Mouse (Mus musculus): Measurements from ENCODE around the gene Gabrb2. TPM values are rescaled to one million over a fixed set of nuclear protein-coding genes. Genes with fewer than 3 reads are reported as not detected.

The Gabrb2 gene
- 100 to 1,000 TPM; 187 to 190 TPM for total RNA-seq (2021)

GRCm38 (mm10) chr11:42418996-42419782 is at the start of gene Gabrb2:
Gabrb2 (plus strand) TSS chr11:42419757.
- intact Hi-C loops (cut with DNase I), result no loop called here
- peak; percentile 12 to 16 for DNase-seq (ENCODE audit: low spot score in 2 of 2)

- intact Hi-C loops (cut with DNase I), result no loop called here
These were observed 40.6 kb upstream of the Gabrb2 start for GRCm38 (mm10) chr11:42378983-42379382.

DNA sequence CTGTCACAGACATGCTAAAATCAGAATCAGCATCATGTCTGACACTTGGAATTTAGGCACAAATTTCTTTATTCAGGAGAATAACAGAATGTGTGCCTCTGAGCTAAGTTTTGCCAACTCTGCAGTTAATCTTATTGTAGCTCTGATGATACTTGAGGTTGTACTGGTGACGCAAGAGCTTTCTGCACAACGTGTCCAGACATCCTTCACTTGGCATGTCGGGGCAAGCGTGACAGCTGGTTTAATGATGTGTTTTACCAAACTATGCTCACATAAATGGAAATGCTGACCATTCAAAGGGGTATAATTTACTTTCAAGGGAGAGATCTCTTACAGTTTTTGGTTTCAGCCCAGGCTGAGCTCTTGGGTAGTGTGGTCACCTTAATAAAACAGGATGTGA is 33.1 kb upstream of the Gabrb2 start:
- intact Hi-C loops (cut with DNase I), result no loop called here
- no peak for DNase-seq (ENCODE audit: low spot score in 2 of 2)

More at GRCm38 (mm10) chr11:42378983-42379382, 40.6 kb upstream of the Gabrb2 start:
- no peak for DNase-seq (ENCODE audit: low spot score in 2 of 2)

GRCm38 (mm10) chr11:42390682-42391290 is 28.8 kb upstream of the Gabrb2 start:
- intact Hi-C loops (cut with DNase I), result loop anchor here (2.0 kb wide), 1 partner anchor 208 kb away; the partner anchor contains the start of gene Gabra1

DNA sequence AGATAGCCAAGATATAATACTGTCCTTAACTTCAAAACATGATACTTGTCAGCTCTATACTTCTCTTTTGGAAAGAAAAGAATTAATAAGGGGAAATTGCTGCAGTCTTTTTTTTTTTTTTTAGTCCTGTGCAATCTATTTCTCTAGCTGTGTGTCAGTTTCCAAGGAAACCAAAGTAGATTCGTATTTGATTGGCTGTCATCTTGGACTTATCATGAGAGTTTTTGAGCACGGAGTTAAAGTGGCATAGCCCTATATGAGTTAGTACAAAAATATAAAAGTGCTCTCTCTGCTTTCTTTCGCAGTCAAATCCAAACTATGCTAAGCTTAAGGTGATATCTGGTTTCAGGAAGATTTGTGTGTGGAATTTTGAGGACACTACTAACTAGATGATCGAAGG is 26.1 kb upstream of the Gabrb2 start:
- no peak for DNase-seq (ENCODE audit: low spot score in 2 of 2)
- intact Hi-C loops (cut with DNase I), result no loop called here

More at GRCm38 (mm10) chr11:42390682-42391290, 28.8 kb upstream of the Gabrb2 start:
- peak; percentile 32 to 45 for DNase-seq (ENCODE audit: low spot score in 2 of 2)

DNA sequence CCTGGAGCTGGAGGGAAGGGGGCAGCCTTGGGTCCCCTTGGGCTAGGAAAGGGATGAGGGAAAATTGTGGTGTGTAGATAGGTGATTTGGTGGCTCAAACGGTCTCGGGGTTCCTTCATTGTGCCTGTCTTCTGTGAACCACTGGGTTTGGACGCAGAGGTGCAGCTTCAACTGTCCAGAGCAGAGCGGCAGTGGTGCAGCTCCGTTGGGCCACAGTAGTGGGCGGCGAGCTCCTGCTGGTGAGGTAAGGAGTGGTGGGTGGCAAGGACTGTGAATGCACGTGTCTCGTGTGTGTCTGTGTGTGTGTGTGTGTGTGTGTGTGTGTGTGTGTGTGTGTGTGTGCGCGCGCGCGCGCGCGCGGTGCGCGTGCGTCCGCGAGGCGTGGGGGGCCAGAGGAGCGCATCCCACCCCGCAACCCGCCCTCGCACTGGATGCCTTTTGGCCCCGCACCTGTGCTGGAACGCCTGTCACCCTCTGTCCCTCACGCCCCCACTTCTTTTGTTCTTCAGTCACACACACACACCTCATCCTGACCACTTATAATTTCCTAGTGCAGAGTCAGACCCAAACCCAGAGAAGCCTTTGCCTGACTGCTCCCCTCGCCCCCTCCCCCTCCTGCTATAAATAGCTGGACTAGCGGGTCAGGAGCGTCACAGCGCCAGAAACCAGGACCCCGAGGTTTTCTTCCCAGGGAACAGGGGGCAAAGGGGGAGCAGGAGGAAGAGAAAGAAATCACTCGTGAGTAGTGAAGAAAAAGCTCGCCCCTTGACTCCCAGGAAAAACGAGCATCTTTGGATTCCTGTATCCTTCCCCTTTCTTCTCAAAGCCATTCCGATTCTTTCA is 455 bp downstream of the Gabrb2 start:
- peak; percentile 73 to 79 for DNase-seq (ENCODE audit: low spot score in 2 of 2)
- intact Hi-C loops (cut with DNase I), result loop anchor here (2.0 to 10.0 kb wide), 5 partner anchors 115 to 1645 kb away; partner anchors contain the start of gene Gabra1

DNA sequence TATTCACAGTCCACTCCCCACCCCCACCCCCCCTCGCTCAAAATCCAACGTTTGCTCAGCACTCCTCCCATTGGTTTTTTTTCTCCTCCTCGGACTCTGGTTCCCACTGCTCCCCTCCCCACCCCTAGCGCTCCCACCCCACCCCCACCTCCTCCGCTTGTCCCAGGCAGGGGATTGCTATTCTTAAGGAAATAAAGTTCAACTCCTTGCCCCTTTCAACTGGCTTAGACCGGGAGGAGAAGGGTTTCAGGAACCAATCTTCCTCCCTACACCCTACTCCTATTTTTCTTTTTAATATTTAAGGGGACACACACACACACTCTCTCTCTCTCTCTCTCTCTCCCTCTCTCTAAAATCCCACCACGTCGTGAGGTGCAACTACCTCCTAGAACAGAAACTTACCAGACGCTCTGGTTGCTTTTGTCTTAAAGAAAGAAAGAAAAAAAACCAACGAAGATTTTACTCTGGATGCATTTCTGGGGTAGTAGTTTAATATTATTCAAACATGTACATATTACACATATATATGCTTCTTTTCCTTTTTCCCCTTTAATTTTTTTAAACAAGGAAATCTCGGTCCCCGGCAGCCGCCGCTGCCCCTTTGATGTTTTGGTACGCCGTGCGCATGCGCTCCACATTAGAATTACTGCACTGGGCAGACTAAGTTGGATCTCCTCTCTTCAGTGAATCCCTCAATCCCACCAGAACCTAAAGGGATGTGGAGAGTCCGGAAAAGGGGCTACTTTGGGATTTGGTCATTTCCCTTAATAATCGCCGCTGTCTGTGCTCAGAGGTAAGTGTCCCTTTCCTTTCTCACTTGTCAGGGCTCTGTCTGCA is 1.3 kb downstream of the Gabrb2 start:
- peak; percentile 69 to 72 for DNase-seq (ENCODE audit: low spot score in 2 of 2)
- intact Hi-C loops (cut with DNase I), result loop anchor here (2.0 to 10.0 kb wide), 5 partner anchors 114 to 1646 kb away; partner anchors contain the start of gene Gabra1

GRCm38 (mm10) chr11:42423231-42423630 is 3.7 kb downstream of the Gabrb2 start:
- intact Hi-C loops (cut with DNase I), result loop anchor here (10.0 kb wide), 4 partner anchors 112 to 1648 kb away; no protein-coding TSS in a partner anchor

GRCm38 (mm10) chr11:42431495-42431894 is 11.9 kb downstream of the Gabrb2 start:
- DNase-seq (ENCODE audit: low spot score in 2 of 2), result no peak
- intact Hi-C loops (cut with DNase I), result no loop called here

More at GRCm38 (mm10) chr11:42423231-42423630, 3.7 kb downstream of the Gabrb2 start:
- DNase-seq (ENCODE audit: low spot score in 2 of 2), result peak; percentile 44 to 51

GRCm38 (mm10) chr11:42438978-42439377 is 19.4 kb downstream of the Gabrb2 start:
- no peak for DNase-seq (ENCODE audit: low spot score in 2 of 2)
- intact Hi-C loops (cut with DNase I), result no loop called here

- intact Hi-C loops (cut with DNase I), result no loop called here
- no peak for DNase-seq (ENCODE audit: low spot score in 2 of 2)
These were observed 24.1 kb downstream of the Gabrb2 start for GRCm38 (mm10) chr11:42443641-42444040.

DNA sequence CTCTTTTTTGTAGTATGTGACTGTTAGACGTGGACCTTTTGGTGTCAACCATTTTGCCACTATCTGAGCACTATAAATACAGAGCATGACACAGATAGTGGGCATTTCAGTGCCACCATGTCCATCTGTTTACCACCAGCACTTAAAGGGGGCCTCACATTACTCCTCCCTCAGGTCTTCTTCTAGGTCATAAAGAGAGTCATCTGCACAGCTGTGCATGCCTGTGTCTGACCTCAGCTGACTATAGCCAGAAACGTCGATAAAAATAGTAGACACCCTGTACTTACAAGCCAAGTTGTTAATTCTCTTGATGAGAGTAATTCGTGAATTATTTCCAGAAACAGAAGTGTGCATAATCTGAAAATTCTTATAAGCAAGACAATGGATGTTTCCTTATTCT is 29.4 kb downstream of the Gabrb2 start:
- DNase-seq (ENCODE audit: low spot score in 2 of 2), result no peak
- intact Hi-C loops (cut with DNase I), result no loop called here

GRCm38 (mm10) chr11:42464136-42464535 is 44.6 kb downstream of the Gabrb2 start:
- no peak for DNase-seq (ENCODE audit: low spot score in 2 of 2)
- intact Hi-C loops (cut with DNase I), result no loop called here

GRCm38 (mm10) chr11:42468381-42468780 is 48.8 kb downstream of the Gabrb2 start:
- no peak for DNase-seq (ENCODE audit: low spot score in 2 of 2)
- intact Hi-C loops (cut with DNase I), result no loop called here

GRCm38 (mm10) chr11:42474523-42474922 is 55.0 kb downstream of the Gabrb2 start:
- intact Hi-C loops (cut with DNase I), result no loop called here
- DNase-seq (ENCODE audit: low spot score in 2 of 2), result no peak

GRCm38 (mm10) chr11:42487625-42488024 is 68.1 kb downstream of the Gabrb2 start:
- intact Hi-C loops (cut with DNase I), result no loop called here
- no peak for DNase-seq (ENCODE audit: low spot score in 2 of 2)

GRCm38 (mm10) chr11:42501166-42501565 is 81.6 kb downstream of the Gabrb2 start:
- no peak for DNase-seq (ENCODE audit: low spot score in 2 of 2)
- intact Hi-C loops (cut with DNase I), result no loop called here

DNA sequence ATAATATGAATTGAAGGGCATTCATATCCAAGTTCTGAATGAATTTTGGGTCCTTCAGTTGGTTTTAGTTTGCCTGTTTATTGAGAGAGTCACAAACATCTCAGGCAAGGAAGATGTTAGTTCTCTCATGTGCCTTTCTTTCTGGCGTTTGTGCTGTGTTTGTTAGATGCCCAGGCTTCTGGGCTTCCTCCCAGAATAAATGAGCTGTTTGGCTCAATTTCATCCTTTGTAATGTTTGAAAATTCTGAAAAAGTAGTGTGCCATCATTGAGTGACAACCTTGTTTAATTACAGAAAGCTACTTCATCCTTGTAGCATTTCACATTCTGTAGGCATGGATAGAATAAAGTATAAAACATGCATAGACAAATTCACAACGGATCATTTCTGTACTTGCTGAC is 85.9 kb downstream of the Gabrb2 start:
- intact Hi-C loops (cut with DNase I), result no loop called here
- no peak for DNase-seq (ENCODE audit: low spot score in 2 of 2)

DNA sequence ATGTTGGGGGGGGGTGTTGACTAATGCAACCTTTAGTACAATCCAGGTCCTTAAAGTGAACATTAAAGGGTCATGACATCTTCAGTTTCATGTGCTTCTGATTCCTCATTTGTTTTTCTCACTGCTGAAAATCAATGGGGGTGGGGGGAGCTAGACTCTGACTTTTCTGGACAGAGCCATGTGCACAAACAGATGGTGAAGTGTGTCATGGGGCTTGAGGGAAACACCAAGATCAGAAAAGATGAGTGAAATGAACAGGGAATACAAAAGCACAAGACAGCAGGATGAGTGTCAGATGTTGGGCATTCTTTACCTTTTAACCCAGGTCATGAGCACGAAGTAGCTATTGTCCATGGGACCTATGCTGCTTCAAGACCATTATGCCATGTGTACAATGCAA is 86.4 kb downstream of the Gabrb2 start:
- intact Hi-C loops (cut with DNase I), result no loop called here
- no peak for DNase-seq (ENCODE audit: low spot score in 2 of 2)
